Mouse (Mus musculus) hindlimb bud, embryonic 11.5 days (tissue): ENCODE measurements at regions not wholly inside any gene's neighbourhood (a gene's known extent, or its start where the extent isn't known, plus 50 kb on each side); places are given as distances from the start of the nearest gene placed in this dataset.

Experiments used
- DNase-seq: peaks from one replicate; pipeline ENCODE4 v3.0.0-alpha.2; 2012; ENCODE audit warnings: low read depth, low spot score; ENCODE audit errors: extremely low spot score

GRCm38 (mm10) chr4:11903861-11904260 lies 77.2 kb downstream of the Gm10604 start:
- DNase-seq: no peak

GRCm38 (mm10) chr4:11903401-11903800 lies 77.7 kb downstream of the Gm10604 start:
- DNase-seq: no peak

DNA sequence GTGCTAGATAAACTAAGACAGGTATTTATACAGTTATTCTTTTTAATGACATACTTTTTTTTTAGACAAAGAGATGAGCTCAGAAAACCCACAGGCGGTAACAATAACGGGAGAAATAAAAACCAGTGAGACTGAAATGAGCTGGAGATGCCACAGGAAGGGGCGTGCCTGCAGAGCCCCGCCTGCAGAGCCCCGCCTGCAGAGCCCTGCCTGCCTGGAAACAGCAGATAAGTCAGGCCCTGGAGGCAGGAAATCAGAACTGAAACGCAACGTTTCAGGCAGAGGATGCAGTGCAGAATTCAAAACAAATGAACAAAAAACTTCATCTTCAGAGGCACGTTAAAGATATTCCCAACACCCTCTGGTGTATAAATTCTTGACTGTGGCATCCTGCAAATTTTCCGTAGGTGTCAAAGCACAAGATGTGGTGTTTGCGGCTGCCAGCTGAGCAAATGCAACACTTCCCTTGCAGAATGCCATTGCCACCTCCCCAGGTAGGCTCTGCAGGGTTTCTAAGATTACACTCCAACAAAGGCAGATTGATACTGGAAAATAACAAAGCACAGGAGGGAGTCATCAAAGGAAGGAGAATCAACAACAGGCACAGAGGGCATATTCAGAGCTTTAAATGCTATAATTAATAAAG lies 81.0 kb downstream of the Gm10604 start:
- no peak for DNase-seq

DNA sequence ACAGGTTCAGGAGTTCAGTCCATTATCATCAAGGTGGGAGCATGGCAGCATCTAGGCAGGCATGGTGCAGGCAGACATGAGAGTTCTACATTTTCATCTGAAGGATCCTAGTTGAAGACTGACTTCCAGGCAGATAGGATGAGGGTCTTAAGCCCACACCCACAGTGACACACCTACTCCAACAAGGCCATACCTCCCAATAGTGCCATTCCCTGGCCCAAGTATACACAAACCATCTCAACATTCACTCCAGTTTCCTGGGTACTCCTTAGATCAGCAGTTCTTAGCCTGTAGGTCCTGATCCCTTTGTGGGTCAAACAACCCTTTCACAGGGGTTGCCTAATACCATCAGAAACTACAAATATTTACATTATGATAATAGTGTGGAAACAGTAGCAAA lies 83.8 kb downstream of the Gm10604 start:
- DNase-seq: no peak

DNA sequence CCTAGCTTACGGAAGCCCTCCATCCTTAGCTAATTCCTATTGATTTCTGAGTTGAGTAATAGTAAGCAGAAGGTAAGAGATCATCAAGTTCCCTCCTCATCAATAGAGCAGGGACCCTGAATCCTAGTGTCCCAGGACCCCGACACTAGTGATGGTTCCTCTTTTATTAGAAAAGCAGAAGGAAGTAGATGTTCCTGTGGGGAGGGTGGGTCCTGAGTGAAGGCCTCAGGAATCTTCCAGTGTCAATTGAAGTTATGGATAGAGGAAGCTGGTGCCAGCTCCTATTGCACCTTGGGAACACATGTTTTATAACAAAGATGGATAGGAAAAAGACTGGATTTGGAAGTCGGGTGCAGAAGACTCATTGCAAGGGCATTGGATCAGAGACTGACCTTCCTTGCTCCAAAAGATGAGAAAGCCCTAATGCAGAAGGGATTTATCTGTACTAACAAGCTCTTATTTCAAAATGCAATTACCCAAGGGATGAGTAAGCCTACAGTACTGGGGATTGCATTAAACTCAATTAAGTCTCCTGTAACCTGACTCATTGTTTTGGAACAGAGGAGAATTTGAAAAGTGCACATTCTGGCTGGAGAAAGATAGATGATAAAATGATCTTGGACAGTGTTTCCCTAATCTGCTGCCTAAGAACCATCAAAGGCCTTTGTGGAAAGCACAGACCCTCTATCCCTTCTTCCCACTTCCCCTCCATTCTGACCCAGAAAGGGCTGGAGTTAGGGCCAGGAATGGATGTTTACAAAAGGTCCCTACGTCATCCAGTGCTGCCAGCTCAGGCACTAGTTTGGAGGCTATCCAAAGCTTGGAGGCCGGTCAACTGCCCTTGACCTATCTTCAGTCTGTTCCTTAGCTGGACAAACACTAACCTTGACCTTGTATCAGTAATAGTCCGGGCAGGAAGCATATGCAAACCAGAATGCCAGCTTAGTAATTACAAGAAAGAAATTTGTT lies 84.9 kb downstream of the Gm10604 start:
- no peak for DNase-seq

DNA sequence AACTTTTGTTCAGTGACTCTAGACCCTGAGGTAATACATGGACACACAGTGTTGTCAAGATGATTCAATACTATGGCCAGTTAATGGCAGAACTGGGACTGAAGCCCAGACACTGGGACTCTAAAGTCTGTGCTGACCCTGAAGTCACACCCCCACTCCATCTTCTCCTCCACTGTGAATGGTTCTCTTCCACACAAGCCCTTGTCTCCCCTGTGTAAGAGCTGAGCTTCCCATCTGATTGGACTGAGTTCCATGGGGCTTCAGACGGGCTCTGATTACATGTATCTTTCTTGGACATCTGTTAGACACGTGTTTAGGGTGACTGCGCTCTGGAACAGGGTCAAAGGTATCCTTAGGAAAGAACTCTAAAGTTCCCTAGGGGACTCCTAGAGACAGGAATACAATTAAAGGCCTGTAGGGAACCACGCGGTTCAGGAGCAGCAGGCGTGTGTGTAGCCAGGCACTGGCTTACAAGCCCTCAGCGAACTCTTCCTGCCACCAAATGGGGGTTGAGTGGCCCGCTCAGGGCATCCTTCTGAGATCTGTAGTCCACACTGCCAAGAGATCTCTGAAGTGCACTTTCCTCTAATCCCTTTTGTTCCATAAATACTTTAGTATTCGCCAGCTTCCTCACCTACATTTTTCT lies 87.4 kb downstream of the Gm10604 start:
- DNase-seq: no peak

GRCm38 (mm10) chr4:11889039-11889600 lies 91.9 kb downstream of the Gm10604 start:
- DNase-seq: no peak

GRCm38 (mm10) chr4:11887377-11887776 lies 93.7 kb downstream of the Gm10604 start:
- no peak for DNase-seq

GRCm38 (mm10) chr4:11885499-11885898 lies 95.6 kb downstream of the Gm10604 start:
- DNase-seq: peak; percentile 64

GRCm38 (mm10) chr4:11884818-11885217 lies 96.2 kb downstream of the Gm10604 start:
- DNase-seq: no peak

GRCm38 (mm10) chr4:11883295-11883694 lies 97.8 kb downstream of the Gm10604 start:
- DNase-seq: no peak

GRCm38 (mm10) chr4:11882666-11883065 lies 98.4 kb downstream of the Gm10604 start:
- DNase-seq: no peak

DNA sequence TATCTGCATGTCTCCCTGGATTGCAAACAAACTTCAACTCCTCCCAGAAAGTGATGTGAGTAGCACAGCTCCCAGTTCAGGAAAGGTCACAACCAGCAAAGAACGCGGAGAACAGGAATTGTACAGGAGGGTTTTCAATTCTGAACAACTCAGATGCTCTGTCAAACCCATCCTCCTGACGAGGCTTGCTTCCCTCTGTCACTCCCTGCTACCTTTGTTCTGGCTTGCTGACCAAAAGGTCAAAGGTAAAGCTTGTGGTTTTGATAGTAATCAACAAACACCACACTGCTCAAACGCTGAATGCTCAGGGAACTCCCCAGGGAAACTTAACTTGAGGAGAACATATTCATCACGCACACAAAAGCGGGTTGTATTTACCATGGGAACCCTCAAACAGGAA lies 102.4 kb downstream of the Gm10604 start:
- no peak for DNase-seq

GRCm38 (mm10) chr4:11877945-11878344 lies 103.1 kb downstream of the Gm10604 start:
- DNase-seq: no peak

DNA sequence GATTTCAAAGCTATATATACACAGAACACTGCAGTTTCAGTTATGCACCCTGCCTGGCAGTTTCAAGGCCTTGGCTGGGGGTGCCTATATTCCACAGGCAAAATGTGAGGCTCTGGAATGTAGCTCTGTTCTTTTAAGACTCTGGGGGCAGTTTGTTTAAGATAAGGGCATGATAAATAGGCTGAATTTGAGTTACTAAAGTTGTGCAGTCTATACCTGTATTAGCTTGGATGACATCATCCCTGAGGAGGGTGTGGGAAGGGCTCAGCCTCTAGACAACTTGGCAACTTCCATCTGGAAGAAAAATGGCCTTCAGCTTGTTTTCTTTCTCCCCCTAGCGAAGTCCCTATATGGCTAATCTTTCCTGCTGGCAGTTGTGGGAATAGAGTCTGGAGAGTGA lies 105.1 kb downstream of the Gm10604 start:
- no peak for DNase-seq

DNA sequence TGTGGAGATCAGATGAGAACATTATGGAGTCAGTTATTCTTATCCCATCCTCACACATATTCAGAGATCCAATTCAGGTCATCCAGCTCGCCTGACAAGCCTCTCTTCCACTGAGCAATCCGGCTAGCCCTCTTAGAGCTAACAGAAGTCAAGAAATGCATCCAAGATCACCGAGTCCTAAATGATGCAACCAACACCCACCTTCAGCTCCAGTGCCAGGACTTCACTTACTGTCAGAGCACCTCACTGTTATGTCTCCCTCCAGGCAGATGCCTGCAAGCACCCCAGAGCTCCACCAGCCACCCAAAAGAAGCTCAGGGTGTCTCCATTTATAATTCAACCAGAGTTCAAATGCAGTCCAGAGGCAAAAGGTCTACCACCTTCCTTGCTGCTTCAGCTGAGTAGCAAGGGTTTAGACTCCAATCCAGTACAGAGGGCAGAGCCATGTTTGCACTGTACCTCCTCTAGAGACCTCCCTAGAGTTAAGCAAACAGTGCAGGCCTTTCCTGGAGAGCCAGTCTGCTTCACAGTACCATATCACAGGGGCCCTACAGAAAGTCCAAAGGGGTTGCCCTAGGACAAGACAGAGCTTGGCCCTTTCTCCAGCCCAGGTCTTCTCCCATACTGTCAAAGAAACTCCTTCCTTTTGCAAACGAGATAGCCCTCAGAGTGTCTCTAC lies 106.3 kb downstream of the Gm10604 start:
- no peak for DNase-seq

GRCm38 (mm10) chr4:11872036-11872435 lies 109.0 kb downstream of the Gm10604 start:
- no peak for DNase-seq

GRCm38 (mm10) chr4:11869721-11870120 lies 111.3 kb downstream of the Gm10604 start:
- no peak for DNase-seq

- DNase-seq: no peak
Observed at GRCm38 (mm10) chr4:11868565-11868964, 112.5 kb downstream of the Gm10604 start.
